Mouse (Mus musculus) natural killer cell, adult 2 months (primary cell): ENCODE measurements around the gene Csf3.
"Not testable (repeated sequence)": the region's sequence is repeated elsewhere in the genome, so short reads cannot be mapped to it uniquely, and the experiment has no call there.

ENCODE experiments used
- DNase-seq, 2 experiments: peaks; one replicate each; pipeline ENCODE4 v3.0.0; 2022; ENCODE audit warnings: low spot score in 2 of 2

Gene Csf3

DNA sequence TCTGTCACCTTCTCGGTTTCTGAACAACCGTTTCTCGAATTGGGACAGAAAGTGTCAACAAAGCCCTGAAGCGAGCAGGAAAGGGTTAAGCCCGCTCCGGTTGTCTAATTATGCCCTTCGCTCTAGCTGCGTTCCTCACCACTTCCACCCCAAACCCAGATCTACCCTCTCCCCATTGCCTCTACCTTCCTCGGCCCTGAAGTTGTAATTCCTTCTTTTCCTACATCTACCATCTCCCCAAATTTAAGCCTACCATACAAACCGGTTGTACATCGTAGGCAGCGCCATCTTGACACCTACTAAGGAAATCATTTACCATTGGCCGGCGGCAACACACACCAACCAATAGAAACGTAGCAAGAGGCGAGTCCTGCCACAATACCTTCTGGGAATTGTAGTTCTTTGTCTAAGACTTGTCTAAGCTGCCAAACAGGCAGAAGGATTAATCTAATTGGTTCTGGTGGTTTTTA is 28.1 kb downstream of the Csf3 start, which contains the start of gene Med24:
Gene Med24 (minus strand): TSS at position 317 of the 470 bp plus-strand sequence.
- peak; percentile 85 to 87 for DNase-seq

DNA sequence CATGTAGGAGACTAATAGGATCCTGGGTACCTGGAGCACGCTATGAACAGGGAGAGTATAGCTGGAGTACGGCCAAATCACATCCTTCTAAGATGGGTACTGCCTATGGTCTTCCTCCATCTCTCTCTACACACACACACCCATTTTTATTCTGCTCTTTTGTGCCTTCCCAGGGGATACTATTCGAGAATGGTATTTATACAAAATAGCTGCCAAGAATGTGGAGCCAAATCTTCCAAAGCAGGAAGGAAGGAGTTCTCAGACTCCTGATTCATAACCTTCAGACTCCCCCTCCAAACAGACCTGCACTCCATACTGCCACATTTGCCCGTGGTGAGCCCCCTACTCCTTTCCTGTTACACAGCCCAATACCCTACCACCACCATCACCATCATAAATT is 29.7 kb downstream of the Csf3 start:
- DNase-seq: no peak

DNA sequence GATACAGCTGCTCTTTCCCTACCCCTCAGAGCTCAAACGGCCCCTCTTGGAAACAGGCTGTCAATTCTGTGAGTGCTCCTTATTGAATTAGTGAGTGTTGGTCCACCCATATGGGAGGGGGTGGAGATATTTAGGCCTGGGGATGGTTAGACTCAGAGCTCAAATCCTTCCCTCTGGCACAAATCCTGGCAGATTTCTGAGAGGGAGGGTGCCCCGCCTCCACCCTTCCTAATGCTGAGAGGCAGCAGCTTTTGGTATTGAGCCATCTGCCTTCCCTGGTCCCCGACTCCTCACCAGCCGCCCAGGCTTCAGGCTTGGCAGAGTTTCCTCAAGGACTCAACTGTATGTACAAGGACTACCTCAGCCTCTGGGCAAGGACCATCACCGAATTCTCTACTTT is 30.1 kb downstream of the Csf3 start:
- no peak for DNase-seq

DNA sequence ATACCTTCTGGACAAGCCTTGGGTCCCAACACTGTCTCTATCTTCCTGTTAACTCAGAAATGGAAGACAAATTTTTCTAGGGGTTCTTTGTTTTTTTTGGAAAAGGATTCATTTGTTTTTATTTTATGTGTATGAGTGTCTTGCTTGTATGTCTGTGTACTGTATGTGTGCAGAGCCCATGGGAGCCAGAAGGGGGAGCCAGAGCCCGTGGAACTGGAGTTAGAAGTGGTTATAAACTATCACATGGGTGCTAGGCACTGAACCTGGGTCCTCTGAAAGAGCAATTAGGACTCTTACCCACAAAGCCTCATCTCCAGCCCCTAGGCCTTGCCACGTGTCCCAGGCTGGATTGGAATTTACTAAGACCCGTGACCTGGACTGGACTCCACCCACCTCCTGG is 33.0 kb downstream of the Csf3 start:
- no peak for DNase-seq

DNA sequence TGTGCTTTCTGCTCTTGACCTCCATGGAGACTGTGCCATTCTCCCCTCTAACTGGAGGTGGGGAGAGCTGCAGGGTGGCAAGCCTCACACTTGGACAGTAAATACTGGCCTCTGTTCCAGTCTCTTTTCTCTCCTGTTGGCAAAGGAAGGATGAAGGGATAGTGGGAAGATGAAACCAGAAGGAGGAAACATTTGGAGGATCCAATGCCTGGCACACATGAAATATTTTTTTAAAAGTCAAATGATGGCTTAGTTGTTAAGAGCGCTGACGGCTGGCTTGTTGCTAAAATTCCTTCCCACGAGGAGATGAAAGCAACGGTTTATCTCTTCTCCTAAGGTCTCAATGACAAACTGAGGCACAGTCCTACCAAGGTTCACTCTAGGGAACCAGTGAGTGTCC is 34.0 kb downstream of the Csf3 start:
- DNase-seq: no peak

DNA sequence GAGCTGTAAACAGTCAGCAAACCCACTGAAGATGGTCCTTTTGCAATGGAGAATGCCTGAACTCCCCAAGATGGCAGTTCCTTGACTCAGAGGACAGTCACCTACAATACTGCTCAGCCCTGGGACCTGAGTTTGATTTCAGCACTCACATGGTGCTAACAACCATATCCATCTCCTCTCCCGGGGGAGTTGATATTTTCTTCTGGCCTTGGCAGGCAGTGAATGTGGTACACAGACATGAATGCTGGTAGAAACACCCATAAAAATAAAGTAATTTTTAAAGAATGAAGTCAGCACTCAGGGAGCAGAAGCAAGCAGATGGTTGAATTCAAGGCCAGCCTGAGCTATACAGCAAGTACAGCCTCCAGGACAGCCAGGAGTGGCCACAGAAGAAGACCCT is 35.1 kb downstream of the Csf3 start:
- no peak for DNase-seq

DNA sequence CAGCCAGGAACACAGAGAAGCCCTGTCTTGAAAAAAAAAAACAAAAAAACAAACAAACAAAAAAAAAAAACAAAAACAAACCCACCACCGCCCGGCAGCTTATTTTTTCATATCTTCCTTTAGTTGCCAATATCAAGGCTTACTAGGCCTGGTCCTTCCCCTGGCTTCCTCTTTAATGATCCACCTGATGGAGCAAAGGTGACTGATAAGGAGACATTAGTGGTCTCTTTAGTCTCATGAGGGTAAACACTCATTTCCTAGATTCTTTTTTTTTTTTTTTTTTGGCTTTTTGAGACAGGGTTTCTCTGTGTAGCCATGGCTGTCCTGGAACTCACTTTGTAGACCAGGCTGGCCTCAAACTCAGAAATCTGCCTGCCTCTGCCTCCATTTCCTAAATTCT is 36.2 kb downstream of the Csf3 start:
- not testable (repeated sequence) for DNase-seq

DNA sequence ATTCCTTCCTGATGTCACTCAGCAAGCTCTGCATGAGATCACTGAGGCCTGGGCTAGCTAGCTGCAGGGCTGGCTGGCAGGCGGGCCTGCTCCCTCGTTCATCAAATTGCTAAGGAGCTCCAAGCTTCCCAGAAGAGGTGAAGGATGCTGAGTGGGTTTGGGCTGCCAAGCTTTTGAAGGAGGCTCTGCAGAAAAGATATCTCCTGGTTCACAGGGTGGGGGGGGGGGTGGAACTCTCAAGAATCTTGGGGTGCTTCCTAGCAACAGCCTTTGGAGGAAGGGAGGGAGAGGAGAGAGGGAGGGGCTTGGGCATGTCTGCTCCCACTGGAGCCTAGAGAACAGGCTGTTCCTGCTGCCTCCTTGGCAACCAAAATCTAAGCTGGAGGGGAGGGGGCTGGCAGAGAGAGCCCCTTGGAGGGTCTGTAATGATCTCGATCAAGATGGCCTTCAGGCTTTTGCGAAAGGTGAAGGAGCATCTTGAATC is 37.4 kb downstream of the Csf3 start:
- no peak for DNase-seq

DNA sequence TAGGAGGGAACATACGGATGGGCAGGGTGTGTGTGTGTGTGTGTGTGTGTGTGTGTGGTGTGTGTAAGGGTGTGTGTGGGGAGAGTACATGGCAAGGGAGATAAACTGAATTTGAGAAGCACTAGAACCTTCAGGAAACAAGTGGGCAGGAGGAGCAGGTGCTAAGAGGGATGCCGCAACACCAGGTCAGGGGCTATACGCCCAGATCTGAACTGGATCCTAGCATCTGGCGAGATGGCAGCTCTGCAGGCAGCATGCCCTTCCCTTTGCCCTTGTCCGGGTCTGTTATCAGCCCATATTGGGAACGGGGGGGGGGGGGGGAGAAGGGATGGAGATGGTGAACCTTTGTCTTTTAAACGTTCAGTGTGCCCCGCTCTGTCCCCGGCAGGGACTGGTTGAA is 37.9 kb downstream of the Csf3 start:
- DNase-seq: no peak

DNA sequence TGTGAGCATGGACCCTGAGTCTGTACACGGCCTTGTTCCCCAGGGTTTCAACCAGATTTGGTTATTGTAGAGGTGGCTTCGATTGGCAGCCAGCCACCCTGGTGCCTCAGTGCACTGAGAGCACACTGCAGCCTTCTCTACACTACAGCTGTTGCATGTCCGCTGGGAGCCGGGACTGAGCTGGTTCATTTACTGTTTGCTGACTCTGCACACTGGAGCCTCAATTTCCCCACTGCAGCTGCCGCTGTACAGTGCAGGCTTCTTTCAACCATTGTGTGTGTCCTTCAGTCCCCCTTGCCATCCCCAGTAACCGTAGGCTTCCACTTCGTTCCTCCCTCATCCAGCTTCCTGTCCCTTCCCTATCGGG is 38.9 kb downstream of the Csf3 start:
- no peak for DNase-seq

DNA sequence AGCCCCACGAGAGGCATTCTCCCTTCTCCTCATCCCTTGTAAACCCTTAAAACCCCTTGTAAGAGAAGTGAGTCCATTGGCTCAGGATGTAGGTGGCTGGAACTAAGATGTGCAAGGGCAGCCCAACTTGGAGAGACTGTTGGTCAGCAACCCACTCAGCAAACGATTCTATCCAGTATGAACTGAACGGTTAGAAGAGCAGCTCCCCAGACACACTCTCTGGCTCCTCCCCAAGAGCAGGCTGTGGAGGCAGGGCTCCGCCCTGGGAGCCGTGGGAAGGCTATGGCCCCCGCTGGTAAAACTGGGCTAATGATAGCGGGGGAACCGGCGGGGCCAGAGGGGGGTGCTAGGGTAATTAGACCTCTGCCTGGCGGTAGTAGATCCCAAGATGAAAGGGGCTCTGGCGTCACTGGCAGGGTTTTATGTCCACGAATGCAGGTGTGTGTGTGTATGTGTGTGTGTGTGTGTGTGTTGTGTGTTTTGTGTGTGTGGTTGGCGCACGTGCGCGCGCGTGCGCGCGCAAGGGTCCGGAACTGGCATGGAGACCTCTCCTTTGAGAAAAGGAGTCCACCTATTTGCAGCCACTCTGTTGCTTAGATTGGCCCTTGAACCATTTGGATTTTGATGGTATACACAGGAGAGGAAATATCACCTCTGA is 39.5 kb downstream of the Csf3 start, which contains the start of gene Thra:
Gene Thra (plus strand): TSS at position 246 of the 658 bp plus-strand sequence.
- DNase-seq: peak in 1 of 2 experiments; percentile 23

DNA sequence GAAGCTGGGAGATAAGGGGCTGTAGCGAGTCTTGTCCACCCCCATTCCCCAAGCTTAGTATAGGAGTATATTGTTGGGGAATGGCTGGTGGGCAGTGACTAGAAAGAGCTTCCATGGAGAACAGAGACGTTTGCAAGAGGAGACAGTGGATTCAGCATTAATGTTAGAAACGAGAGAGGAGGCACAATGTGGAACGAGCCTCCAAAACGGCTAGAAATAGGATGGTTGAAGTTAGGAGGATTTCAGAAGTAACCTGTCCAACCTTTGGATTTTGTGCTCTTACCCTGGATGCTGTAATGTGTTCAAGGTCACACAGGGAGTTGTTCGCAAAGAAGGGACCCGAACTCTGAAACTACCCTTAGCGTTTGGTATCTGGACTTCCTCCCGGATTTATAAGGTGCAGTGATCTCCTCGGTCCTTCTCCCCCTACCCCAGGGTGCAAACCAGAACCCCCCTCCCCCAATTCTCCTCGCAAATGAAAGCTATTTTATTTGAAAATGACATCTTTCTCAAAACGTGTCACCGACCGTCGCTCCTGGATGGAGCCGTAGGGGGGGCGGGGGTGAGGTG is 40.1 kb downstream of the Csf3 start:
- DNase-seq: no peak

DNA sequence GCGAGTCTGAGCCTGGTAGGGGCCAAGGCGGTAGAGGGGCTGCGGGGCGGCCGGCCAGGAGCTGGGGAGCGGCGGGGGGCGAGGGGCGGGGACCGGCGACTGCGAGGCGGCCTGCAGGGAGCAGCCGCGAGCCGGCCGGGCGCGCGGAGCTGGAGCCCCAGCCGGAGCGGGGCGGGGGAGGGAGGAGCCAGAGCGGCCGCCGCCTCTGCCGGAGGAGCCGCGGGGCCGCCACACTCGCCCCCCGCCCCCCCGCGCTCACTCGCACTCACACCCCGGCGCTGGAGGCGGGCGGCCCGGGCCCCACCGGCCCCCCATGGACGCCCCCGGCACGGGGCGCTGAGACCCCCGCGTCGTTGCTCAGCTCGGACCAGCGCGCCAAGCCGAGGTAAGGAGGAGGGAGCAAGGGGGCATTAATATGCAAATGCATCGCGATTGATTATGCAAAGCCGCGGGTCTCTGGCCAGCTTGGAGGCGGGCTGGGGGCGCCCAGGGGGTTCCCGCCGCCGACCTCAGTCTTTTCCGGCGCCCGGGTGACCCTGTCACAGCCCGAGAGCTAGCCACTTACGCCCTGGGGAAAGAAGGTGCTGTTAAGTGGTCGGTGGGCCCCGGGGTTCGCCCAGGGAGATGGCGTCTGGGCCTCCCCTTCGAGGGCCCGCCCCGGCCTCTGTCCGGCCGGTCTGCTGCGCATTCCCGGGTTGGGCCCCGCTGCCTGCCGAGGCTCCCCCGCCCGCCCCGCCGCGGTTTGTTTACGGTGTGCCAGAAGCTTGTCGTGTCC is 40.7 kb downstream of the Csf3 start:
- peak; percentile 52 to 65 for DNase-seq

DNA sequence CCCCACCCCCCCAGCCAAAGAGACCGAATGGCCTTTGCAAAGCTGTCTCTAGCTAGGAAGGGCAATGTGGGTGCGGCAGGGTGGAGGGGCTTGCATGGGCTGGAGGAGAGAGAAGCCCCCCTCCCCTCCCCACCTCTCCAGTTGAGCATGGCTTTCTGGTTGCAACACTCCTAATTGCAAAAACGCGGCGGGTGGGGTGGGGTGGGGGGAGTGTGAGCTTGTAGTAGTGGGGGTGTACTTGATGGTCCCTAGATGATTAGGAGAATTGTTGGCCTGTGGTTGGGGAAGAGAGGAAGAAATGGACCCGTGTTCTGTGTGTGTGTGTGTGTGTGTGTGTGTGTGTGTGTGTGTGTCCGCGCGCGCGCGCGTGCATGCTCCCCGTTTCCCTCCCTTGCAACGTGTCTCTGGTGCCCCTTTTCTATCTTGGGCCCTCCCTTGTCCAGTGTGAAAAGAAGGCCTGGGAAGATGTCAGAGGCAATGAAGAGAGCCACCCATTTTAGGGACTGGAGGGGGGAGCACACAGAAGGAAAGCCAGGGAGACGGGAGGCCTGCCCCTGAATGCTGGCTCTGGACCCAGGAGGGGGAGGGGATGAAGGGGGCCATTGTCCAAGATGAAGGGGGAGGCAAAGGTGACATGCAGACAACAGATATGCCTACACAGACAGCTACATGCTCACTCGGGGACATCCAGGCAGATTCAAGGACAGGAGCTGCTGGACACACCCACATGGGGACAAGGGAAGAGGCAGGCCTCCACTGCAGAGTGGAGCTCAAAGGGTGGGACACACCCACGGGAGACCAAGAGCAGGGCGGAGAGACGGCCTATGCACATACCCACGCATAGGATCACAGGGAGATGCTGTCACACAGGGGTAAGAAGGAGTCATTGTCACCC is 41.6 kb downstream of the Csf3 start:
- no peak for DNase-seq

DNA sequence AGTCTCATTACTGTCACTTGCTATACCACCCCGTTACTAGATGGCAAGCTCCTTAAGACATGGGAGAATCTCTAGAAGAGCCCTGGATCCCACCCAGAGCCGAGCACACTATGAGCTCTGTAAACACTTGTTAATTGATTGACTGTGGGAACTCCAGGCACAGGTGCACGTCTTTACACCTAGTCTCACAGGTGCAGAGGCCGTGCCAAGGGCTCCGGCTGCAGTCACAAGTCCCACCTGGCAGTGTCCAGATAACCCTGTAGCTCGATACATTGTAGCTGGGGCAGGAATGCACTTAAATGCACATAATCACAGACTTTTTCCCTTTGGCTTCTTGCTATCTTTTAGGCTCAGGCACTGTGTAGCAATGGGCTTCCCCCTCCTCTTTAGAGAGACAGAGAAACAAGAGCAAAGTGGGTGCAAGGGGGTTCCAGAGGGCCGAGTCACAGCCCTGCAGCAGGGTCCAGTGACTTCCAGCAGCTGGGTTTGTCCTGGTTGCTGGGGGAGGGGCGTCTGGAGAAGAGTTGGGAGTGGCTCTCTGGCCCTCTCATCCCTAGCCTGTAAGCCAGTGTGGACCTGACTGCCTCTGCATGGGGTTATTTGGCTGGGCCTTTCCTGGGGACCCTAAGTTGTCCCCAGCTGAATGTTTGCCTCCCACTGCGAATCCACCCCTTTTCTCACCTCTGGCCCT is 42.7 kb downstream of the Csf3 start:
- no peak for DNase-seq

DNA sequence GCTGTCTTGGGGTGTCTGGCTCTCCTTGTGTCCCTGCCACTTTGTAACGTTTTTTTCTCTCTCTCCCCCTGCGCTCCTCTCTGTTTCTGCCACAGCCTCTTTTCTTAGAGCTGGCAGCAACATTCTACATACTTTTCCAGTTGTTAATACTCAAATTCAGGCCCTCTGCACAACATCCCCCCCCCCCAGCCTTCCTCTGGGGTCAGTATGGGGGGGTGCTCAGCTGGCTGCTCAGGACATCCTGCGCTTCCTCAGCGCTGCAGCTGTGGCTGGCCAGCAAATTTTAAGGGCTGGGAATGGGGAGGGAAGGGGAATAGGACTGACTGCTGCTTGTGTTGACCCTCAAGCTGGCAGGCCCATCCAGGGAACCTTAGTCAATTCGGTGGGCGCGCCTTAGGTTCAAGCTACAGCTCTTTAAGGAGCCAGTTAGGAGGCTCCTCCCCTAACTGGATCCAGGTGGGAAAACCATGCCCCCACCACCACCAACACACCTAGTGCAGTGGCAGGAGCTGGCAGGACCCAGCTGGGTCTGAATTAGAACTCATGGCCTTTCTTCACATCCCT is 43.5 kb downstream of the Csf3 start:
- DNase-seq: no peak

DNA sequence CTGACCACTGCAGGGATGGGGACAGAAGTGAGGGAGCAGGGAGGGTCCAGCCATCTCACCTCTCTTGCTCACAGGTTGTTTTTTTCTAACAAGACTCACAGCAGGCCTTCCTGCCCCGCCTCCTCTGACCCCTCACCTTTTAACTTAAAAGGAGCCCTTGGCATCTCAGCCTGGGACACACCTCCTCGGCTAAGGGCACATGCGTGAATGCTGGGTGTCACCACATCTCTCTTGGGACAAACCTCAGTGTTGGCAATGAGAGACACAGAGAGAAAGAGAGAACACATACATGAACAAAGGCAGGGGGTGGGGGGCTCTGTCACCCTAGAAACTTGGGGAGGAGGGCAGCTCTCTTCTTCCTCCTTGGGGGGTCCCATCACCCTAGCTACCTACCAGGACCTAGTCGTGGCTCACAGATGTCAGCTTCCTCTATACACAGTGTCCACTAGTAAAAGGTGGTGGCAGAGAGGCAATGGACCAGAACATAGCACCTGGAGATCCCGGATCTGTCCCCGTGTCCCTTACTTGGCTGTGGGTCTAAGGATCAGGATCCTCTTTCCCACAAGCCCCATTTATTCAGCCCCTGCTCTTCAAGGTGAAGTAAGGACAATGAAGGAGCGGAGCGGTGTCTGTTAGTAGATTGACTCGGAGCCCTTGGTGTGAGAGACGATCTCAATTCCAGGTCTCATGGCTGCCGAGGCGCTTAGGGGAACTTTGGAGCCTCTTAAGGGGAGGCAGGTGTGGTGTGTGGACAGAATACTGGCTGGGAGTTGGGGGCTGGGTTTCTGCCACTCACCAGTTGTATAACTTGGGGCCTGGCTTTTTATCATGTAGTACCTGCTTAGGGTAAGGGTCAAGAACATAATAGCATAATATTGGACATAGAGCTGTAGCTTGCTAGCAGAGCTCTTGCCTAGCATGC is 45.1 kb downstream of the Csf3 start:
- no peak for DNase-seq

DNA sequence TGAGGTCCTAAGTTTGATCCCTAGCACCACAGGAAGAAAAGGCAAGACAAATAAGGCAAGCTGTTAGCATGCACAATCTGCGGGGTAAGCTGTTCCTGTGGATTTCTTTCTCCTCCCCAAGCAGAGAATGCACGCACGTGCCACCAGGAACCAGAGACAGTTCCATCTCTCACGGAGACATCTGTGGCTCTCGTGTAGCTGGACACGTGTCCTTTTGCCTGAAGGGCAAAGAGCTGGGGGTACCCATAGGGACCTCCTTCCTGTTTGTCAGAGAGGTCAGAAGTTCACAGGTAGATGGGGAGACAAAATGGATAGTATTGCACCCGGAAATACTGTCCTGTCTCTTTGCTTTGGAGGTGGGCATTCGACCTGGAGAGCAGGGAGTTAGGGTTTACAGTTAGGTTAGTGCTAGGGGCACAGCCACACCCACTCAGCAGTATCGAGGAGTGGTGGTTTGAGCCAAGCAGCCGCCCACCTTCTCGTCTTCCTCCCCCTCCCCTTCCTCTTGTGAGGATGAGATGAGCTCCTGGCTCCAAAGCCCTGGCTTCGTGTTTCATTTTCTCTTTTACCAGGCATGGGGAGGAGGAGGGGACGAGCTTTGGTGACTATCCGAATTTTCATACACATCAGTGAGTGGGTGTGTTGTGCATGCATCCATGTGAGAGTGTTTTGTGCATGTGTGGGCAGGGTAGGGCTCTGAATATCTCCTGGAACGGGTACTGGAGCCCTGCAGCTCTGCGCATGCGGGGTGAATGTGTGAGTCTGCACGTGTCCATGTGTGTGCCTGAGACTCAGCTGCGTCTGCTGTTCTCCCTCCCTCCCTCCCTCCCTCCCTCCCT is 46.0 kb downstream of the Csf3 start:
- DNase-seq: peak; percentile 52 to 63
